Mouse (Mus musculus): Measurements from ENCODE around the gene Exosc5. TPM values are rescaled to one million over a fixed set of nuclear protein-coding genes. Genes with fewer than 3 reads are reported as not detected.

Exosc5 gene
- polyA plus RNA-seq, 1 experiment: 55.4 TPM

DNA sequence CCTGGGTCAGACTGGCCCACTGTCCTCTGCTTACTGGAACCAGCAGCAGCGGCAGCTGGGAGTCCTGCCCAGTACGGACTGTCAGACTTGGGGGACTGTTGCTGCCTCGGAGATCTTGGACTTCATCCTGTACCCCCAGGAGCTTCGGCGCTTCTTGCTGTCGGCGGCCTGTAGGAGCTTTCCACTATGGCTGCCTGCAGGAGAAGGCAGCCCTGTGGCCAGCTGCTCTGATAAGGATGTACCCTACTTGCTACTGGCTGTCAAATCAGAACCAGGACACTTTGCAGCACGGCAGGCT lies 30.7 kb upstream of the Exosc5 start:
- DNase-seq (ENCODE audit: low read depth, low spot score): no peak
- WGBS: 71% methylated on average over 8 of the region's 8 CpGs

DNA sequence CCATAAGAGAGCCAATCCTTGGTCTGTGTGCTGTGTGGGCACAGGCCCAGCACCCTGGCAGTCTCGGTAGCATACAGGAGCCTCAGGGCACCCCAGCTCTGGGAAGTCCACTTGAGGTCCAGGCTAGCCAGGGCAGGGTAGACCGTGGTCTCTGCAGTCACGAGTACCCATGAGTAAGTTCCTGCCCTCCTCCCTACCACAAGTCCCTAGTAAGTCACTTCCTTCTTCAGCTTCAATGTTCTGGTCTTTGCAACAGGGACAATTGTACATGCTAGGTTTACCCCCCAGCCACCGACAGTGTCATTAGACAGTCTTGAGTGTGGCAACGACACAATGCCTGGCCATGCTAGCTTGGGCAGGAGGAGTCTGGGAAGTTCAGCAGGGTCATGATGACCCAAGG lies 26.3 kb upstream of the Exosc5 start:
- 81% methylated on average over 5 of the region's 5 CpGs for WGBS
- no peak for DNase-seq (ENCODE audit: low read depth, low spot score)

DNA sequence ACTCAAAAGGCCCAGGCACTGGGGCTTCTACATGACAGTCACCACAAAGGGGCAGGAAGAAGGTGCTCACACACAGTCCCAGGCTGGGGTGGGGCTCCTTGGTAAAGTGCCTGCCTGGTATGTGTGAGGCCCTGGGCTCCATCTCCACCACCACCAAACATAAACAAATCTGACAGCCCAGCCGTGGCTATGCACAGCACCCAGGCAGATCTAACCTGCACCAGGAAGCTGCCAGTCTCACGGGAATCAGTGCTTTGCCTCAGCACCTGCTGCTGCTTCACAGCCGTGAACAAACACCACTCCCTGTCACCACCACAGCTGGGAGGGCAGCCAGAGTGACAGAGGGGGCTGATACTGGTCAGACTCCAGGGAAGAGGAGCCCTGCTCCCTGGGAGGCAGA lies 22.6 kb upstream of the Exosc5 start:
- no peak for DNase-seq (ENCODE audit: low read depth, low spot score)
- 11% methylated on average over 3 of the region's 3 CpGs for WGBS

GRCm38 (mm10) chr7:25637099-25637498 lies 21.9 kb upstream of the Exosc5 start:
- no peak for DNase-seq (ENCODE audit: low read depth, low spot score)
- WGBS: 92% methylated on average over 5 of the region's 5 CpGs

- 96% methylated on average over 4 of the region's 4 CpGs for WGBS
- no peak for DNase-seq (ENCODE audit: low read depth, low spot score)
Observed at GRCm38 (mm10) chr7:25639754-25640153, 19.2 kb upstream of the Exosc5 start.

- no peak for DNase-seq (ENCODE audit: low read depth, low spot score)
Observed at GRCm38 (mm10) chr7:25644136-25644535, 14.8 kb upstream of the Exosc5 start.

GRCm38 (mm10) chr7:25644631-25645030 lies 14.3 kb upstream of the Exosc5 start:
- WGBS: 86% methylated on average over 4 of the region's 4 CpGs
- no peak for DNase-seq (ENCODE audit: low read depth, low spot score)

More at GRCm38 (mm10) chr7:25644136-25644535, 14.8 kb upstream of the Exosc5 start:
- 81% methylated on average over 10 of the region's 10 CpGs for WGBS

GRCm38 (mm10) chr7:25645074-25645473 lies 13.9 kb upstream of the Exosc5 start:
- no peak for DNase-seq (ENCODE audit: low read depth, low spot score)

GRCm38 (mm10) chr7:25647574-25648123 lies 11.3 kb upstream of the Exosc5 start:
- DNase-seq (ENCODE audit: low read depth, low spot score): no peak
- WGBS: 65% methylated on average over 5 of the region's 5 CpGs

More at GRCm38 (mm10) chr7:25645074-25645473, 13.9 kb upstream of the Exosc5 start:
- 70% methylated on average over 14 of the region's 14 CpGs for WGBS

DNA sequence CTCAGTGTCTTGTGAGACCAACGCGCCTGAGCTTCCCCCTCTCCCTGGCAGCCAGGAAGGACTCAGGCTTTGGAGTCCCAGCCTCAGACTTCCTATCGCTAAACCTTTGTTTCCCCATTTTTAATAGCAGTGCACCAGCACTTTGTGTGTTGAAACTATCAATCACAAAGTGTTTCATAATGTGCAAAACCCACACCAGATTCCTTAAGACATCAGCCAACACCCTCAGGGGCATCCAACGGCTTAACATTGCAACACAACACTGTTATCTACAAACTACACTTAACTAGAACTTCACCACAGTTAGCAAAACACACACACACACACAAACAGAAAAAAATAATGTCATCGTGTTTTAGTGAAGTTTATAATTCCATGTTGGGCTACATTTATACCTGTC lies 9.1 kb upstream of the Exosc5 start:
- 71% methylated on average over 5 of the region's 5 CpGs for WGBS

GRCm38 (mm10) chr7:25651281-25651680 lies 7.7 kb upstream of the Exosc5 start:
- no peak for DNase-seq (ENCODE audit: low read depth, low spot score)
- 92% methylated on average over 8 of the region's 8 CpGs for WGBS

More for the DNA sequence above, 9.1 kb upstream of the Exosc5 start:
- no peak for DNase-seq (ENCODE audit: low read depth, low spot score)

- DNase-seq (ENCODE audit: low read depth, low spot score): no peak
- WGBS: 76% methylated on average over 12 of the region's 12 CpGs
Observed at GRCm38 (mm10) chr7:25652244-25652759, 6.7 kb upstream of the Exosc5 start.

DNA sequence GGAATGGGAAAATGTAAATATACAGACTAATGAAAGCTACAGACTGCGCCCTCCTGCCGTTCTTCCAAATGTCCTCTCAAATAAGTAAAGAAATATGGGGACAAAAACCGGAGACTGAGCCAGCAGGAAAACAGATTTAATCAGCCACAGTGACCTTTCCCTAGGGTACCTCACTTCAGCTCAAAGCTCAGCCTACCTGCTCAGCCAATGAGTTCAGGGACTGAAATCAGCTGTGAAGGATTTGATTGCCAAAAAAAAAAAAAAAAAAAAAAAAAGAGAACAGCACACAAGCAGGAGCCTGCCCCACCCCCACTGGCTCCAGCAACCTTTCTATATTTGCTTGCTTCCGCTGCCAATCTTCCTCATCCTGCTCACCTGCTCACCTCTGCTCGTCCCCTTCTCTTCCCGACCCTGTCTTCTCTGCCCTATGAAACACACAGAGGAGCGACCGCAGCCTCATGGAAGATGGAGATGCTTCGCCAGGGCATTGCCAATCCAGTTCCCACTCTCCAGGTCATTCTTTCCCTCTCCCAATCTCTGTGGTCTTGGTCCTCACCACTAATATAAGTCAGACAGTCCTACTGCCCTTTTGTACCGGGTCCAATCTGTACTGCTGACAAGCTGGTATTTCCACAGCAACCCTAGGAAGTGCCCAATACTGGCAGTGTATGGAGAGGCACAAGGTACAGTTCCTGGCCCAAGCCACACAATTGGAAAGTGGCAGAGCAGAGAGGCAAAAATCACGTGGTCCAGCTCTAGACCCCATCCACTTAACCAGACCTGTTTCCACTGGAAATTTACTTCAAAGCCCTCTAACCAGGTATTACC lies 3.1 kb upstream of the Exosc5 start:
- DNase-seq (ENCODE audit: low read depth, low spot score): no peak

GRCm38 (mm10) chr7:25657785-25658184 lies 1.2 kb upstream of the Exosc5 start:
- no peak for DNase-seq (ENCODE audit: low read depth, low spot score)
- WGBS: 22% methylated on average over 10 of the region's 10 CpGs

More for the DNA sequence above, 3.1 kb upstream of the Exosc5 start:
- WGBS: 55% methylated on average over 11 of the region's 11 CpGs

DNA sequence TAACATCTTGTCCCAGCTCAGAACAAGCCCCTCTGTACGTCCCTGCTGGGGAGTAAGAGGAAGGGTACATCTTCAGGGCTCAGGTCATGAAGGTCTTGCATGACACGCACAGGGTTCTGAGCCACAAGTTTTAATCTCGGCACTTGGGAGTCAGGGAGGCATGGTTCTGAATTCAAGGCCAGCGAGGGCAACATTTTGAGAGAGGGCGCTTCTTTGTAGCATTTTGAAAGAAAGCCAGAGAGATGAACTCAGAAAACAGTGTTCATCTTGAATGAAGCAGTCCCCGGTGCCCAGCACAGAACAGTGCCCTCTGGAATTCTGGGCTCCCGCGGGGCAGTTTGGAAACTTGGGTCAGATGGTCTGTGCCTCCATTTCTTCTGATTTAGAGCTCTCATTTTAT lies 7.4 kb downstream of the Exosc5 start:
- DNase-seq (ENCODE audit: low read depth, low spot score): no peak
- WGBS: 95% methylated on average over 8 of the region's 8 CpGs

GRCm38 (mm10) chr7:25669158-25669557 lies 10.2 kb downstream of the Exosc5 start:
- DNase-seq (ENCODE audit: low read depth, low spot score): no peak
- WGBS: 83% methylated on average over 10 of the region's 10 CpGs

- WGBS: 80% methylated on average over 9 of the region's 9 CpGs
- DNase-seq (ENCODE audit: low read depth, low spot score): no peak
Observed at GRCm38 (mm10) chr7:25669631-25670030, 10.7 kb downstream of the Exosc5 start.

DNA sequence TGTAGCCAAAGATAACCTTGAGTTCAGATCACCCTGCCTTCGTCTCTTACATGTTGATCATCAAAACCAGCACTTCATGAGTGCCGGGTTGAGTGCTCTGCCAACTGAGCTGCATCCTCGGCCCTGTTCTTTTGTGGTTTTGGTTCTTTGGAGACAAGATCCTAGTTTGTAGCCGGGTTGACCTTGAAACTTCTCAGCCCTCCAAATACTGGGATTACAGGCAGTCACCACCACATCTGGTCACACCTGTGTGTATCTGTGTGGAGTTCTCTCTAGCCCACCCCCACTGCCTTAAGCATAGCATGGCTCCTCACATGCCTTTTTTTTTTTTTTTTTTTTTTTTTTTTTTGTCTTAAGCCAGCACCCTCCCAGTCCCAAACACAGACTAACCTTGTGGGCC lies 11.1 kb downstream of the Exosc5 start:
- no peak for DNase-seq (ENCODE audit: low read depth, low spot score)
- 87% methylated on average over 4 of the region's 4 CpGs for WGBS

GRCm38 (mm10) chr7:25671686-25672085 lies 12.7 kb downstream of the Exosc5 start:
- no peak for DNase-seq (ENCODE audit: low read depth, low spot score)
- WGBS: 33% methylated on average over 2 of the region's 2 CpGs

DNA sequence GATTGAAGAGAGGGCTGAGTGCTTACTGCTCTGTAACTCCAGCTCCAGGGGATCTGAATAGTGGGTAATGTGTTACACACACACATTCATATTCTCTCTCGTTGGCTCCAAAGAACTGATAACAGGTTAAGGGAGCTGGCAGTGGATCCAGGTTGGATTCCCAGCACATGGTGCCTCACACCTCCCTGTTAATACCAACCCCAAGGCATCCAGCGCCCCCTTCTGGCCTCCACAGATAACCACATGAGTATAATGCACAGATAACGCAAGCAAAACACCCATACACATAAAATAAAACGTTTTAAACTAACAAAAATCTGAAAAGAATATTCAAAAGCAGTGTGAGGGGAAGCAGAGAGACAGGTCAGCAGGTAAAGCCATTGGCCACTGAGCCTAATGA lies 13.5 kb downstream of the Exosc5 start:
- 57% methylated on average over 4 of the region's 4 CpGs for WGBS
- no peak for DNase-seq (ENCODE audit: low read depth, low spot score)

- WGBS: 14% methylated on average over 9 of the region's 9 CpGs
- DNase-seq (ENCODE audit: low read depth, low spot score): no peak
Observed at GRCm38 (mm10) chr7:25674297-25674696, 15.3 kb downstream of the Exosc5 start.

Data from large intestine, adult 2 months (tissue).